9 mouse cellular contexts compared by ENCODE assay signal in the genomic region with DNA sequence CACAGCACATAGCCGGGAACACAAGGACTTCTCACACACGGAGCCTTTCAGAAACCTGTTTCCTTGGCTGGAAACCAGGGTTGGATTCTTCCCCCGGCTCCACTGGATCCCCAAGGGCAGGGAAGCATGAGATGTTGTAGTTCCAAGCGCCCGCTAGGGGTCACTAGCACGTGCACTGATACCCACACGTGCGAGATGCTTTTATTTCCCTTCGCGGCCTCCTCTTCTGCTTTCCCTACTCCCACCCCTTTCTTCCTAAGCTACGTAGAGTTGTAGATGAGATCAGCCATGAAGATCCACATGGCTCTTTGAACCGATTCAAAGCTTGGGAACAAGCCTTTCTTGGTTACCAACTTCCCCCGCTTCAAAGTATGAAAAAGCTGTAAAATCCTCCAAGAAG. TPM values are rescaled to one million over a fixed set of nuclear protein-coding genes. Genes with fewer than 3 reads are reported as not detected.
DNase-seq lines count a peak whose midpoint lies in the region; ATAC-seq lines count a peak whose summit lies in the region.
"Had no signal": no experiment of that assay in that cellular context is flagged by ENCODE, and none has a peak within 500 bp of the region (broad histone marks: within the 10 kb centered on the region; RNA-seq: fewer than 3 reads in every experiment).

No protein-coding gene starts in this region.

- peak; percentile 51 for DNase-seq in layer of hippocampus, adult 11-12 months (ENCODE audit: low spot score)
- no peak for DNase-seq in layer of hippocampus, adult 9-10 months (ENCODE audit: low spot score)
- peak; percentile 31 for DNase-seq in Muller cell, postnatal 12 days (ENCODE audit: inconsistent ontology term)
- DNase-seq in cerebellum, adult 8-10 months: peak; percentile 58
- DNase-seq in frontal cortex, postnatal 25 days (ENCODE audit: low spot score in 2 of 2): peak; percentile 15 to 18
- DNase-seq in layer of hippocampus, adult 9-11 months: peak; percentile 17
- peak; percentile 82 for DNase-seq in thymus, postnatal 4 days

- ATAC-seq in megakaryocyte progenitor cell, adult 5-6 weeks (replicated peaks; ENCODE audit: poor library complexity): peak; percentile 87

RNA-seq across cellular contexts. Expression of a gene that starts 40.0 kb away (rescaled TPM):
- not detected in 2 replicates for total RNA-seq in megakaryocyte progenitor cell, adult 5-6 weeks (2015)
- not detected in 2 replicates for total RNA-seq in megakaryocyte progenitor cell, adult 5-6 weeks (2017)
- total RNA-seq: gastrocnemius, postnatal 4 days had no signal
